ENCODE assay signal across 19 mouse cellular contexts in the genomic region with DNA sequence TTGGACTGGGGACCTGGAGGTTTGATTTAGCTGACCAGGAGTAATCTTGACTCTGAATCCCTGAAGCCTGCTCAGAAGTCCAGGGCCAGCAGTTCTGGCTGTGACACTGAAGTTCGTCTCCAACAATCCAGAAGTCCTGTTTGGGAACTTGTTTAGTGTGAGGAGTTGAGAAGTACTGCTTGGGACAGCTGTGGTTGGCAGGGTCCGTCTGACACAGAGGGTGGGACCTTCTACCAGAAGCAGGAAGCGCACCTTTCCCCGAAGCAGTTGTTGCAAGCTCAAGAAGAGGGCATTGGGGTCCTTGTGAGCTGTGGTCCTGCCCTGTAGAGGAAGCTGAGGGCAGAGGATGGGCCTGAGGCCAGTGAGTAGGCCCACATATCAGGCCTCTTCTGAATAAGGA. TPM values are rescaled to one million over a fixed set of nuclear protein-coding genes. Genes with fewer than 3 reads are reported as not detected.
"Had no signal": no experiment of that assay in that cellular context is flagged by ENCODE, and none has a peak within 500 bp of the region (broad histone marks: within the 10 kb centered on the region; RNA-seq: fewer than 3 reads in every experiment).

No protein-coding gene starts in this region.

- H3K4me3 ChIP-seq: kidney, embryonic 15.5 days; left cerebral cortex, adult 2 months; limb, embryonic 12.5 days; limb, embryonic 15.5 days; midbrain, embryonic 12.5 days had no signal

- H3K9ac ChIP-seq: kidney, embryonic 15.5 days; limb, embryonic 12.5 days; limb, embryonic 15.5 days; liver, embryonic 14.5 days; liver, postnatal 0 days; lung, embryonic 14.5 days; midbrain, embryonic 12.5 days had no signal

- ATAC-seq: liver, postnatal 0 days; midbrain, embryonic 16.5 days had no signal

- H3K27me3 ChIP-seq: kidney, embryonic 15.5 days; limb, embryonic 12.5 days; limb, embryonic 15.5 days; midbrain, embryonic 12.5 days had no signal

- H3K4me1 ChIP-seq: limb, embryonic 15.5 days; midbrain, embryonic 12.5 days had no signal

- H3K4me2 ChIP-seq: kidney, embryonic 15.5 days; limb, embryonic 12.5 days; limb, embryonic 15.5 days; liver, embryonic 11.5 days; lung, embryonic 14.5 days; midbrain, embryonic 12.5 days had no signal

- H3K27ac ChIP-seq: kidney, embryonic 15.5 days; left cerebral cortex, adult 2 months; limb, embryonic 12.5 days; limb, embryonic 15.5 days; liver, embryonic 14.5 days; macrophage; midbrain, embryonic 12.5 days had no signal

- H3K9me3 ChIP-seq: kidney, embryonic 15.5 days; limb, embryonic 12.5 days; limb, embryonic 15.5 days; midbrain, embryonic 12.5 days had no signal

- DNase-seq: kidney, adult 8-10 months; kidney, postnatal 10 days; kidney, postnatal 36 days; layer of hippocampus, postnatal 36 days; liver, postnatal 0 days; lung, embryonic 14.5 days; thymus, adult 2 months; thymus, postnatal 36 days had no signal

RNA-seq across cellular contexts. Expression of a gene that starts 7.2 kb away (rescaled TPM):
- total RNA-seq: megakaryocyte, adult 5-6 weeks; monocyte, adult 5-6 weeks had no signal
- polyA plus RNA-seq: macrophage had no signal

RNA-seq across cellular contexts. Expression of a gene that starts 8.2 kb away (rescaled TPM):
- total RNA-seq: monocyte, adult 5-6 weeks had no signal

RNA-seq across cellular contexts. Expression of a gene that starts 8.6 kb away (rescaled TPM):
- total RNA-seq: megakaryocyte, adult 5-6 weeks; monocyte, adult 5-6 weeks had no signal
- polyA plus RNA-seq: macrophage had no signal
